Mouse (Mus musculus): ENCODE measurements around the gene Magea5.
A peak's percentile ranks its signal among the peaks of the same experiment; 100 is the strongest.
"Not testable (repeated sequence)": the region's sequence is repeated elsewhere in the genome, so short reads cannot be mapped to it uniquely, and the experiment has no call there.

Gene Magea5

DNA sequence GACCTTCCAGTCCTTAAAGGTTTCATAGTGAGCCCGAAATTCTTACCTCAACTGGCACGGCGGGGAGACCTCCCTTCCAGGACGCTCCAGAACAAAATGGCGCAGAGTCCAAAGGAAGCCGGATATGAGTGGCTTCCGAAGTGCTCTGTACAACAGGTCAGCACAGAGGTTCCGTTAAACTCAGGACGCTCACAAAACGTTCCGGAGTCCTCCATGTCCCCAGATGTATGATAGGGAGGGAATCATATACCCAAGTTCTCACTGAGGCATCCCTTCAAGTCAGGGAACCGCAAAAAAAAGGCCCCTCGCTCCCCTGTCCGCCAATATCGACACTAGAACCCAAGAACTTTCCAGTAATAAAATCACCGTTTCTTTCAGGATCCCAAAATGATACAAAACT lies at the start of gene Magea5:
Magea5 (minus strand) TSS at position 101 of the 400 bp plus-strand sequence.
- DNase-seq, result not testable (repeated sequence)

DNA sequence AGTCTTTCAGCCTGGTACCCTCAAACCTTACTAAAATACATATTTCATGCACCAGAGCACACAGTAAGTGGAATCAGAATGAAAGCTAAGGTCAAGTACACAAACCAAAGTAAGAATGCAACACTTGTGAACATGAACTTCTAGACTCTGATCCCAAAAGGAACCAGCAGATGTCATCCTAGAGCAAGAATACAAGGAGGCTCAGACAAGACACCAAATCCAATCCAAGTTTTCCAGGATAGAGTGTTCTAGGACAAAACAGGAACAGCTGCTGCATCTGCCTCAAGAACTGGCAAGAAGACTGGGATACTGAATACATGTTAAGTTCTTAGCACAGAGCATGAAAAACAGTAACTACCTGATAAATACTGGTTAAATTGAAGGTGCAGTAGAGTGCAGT lies 35.1 kb upstream of the Magea5 start:
- DNase-seq, result peak; percentile 8

DNA sequence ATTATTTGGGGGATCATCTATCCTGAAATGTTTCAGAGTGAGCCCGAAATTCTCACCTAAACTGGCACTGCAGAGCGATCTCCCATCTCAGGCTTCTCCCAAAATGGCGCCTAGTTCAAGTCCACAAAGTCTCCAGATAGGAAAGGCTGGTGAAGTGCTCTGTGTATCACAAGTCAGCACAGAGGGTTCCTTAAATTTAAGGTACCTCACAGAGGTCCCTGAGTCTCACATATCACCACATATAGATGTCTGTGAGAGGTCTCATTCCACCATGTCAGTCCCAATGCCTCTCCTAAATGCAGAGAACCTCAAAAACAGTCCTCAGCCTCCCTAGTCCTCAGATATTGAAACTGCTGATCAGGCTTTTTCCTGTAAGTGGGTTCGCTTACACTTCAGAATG lies 30.6 kb upstream of the Magea5 start, which contains the start of gene Magea2:
Magea2 (minus strand) TSS at position 101 of the 400 bp plus-strand sequence.
- not testable (repeated sequence) for DNase-seq

DNA sequence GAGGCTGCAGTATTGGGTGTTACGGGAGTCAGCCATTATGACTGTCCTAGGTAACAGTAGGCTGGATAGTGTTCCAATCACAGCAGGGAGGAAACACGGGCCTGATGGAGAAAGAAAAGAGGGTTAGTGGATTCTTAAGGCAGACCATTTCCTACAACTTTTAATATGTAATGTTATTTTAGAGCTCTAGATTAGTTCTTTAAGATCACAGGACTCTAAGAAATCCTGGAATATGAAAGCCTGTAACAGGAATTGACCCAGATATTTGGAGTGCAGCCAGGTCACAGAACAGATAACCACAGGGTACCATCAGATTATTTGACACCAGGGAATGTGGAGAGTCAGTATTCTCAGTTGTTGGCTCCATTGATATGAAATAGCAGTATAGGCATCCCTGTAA lies 26.7 kb upstream of the Magea5 start, which contains the start of gene Magea1:
Magea1 (minus strand) TSS at position 101 of the 400 bp plus-strand sequence.
- DNase-seq, result not testable (repeated sequence)
